Mouse (Mus musculus): ENCODE results near the gene Zfp954.
"Not testable (repeated sequence)": the region's sequence is repeated elsewhere in the genome, so short reads cannot be mapped to it uniquely, and the experiment has no call there.

Zfp954 gene

GRCm38 (mm10) chr7:7120921-7121601, at the start of gene Zfp954:
Gene Zfp954 (minus strand): TSS chr7:7121488.
- peak; percentile 69 for DNase-seq (ENCODE audit: low spot score)

GRCm38 (mm10) chr7:7145991-7146608, 24.8 kb upstream of the Zfp954 start:
- DNase-seq (ENCODE audit: low spot score), result no peak

GRCm38 (mm10) chr7:7144215-7144614, 22.9 kb upstream of the Zfp954 start:
- DNase-seq (ENCODE audit: low spot score), result no peak

- DNase-seq (ENCODE audit: low spot score), result peak; percentile 24
These were observed 15.1 kb upstream of the Zfp954 start, which contains the start of gene Zfp773 for GRCm38 (mm10) chr7:7136379-7136866. Gene Zfp773 (minus strand): TSS chr7:7136755.

- no peak for DNase-seq (ENCODE audit: low spot score)
These were observed 11.5 kb upstream of the Zfp954 start for GRCm38 (mm10) chr7:7132751-7133150.

- not testable (repeated sequence) for DNase-seq (ENCODE audit: low spot score)
These were observed 9.3 kb upstream of the Zfp954 start for GRCm38 (mm10) chr7:7130491-7131124.

- no peak for DNase-seq (ENCODE audit: low spot score)
These were observed 303 bp upstream of the Zfp954 start for GRCm38 (mm10) chr7:7121602-7121980.

- no peak for DNase-seq (ENCODE audit: low spot score)
These were observed 2.8 kb downstream of the Zfp954 start for GRCm38 (mm10) chr7:7118441-7118840.

GRCm38 (mm10) chr7:7108501-7108900, 12.8 kb downstream of the Zfp954 start:
- no peak for DNase-seq (ENCODE audit: low spot score)

Data from urinary bladder, postnatal 25 days (tissue).